Mouse (Mus musculus) lung, adult 2 months (tissue): ENCODE measurements around the gene Cib1. TPM values are rescaled to one million over a fixed set of nuclear protein-coding genes. Genes with fewer than 3 reads are reported as not detected.

Experiments
- DNase-seq: peaks from one replicate; pipeline ENCODE4 v3.0.0; 2022
- H3K4me1 ChIP-seq: fragments of 200-500 bp; 2 replicates; pipeline ENCODE4 v1.6.1; 2011; ENCODE audit warnings: low read length; ENCODE audit not compliant: control insufficient read depth, insufficient read depth
- H3K4me3 ChIP-seq: fragments of 200-500 bp; replicated peaks from 2 replicates; pipeline ENCODE3; 2011; ENCODE audit warnings: low read depth, mild to moderate bottlenecking, control low read depth, low read length; ENCODE audit errors: extremely low read depth
- CTCF ChIP-seq: fragments of 200-500 bp; IDR thresholded peaks from 2 replicates; pipeline ENCODE4 v1.5.1; 2011; ENCODE audit warnings: mild to moderate bottlenecking, low read length, control low read depth; ENCODE audit not compliant: insufficient read depth
- POLR2A ChIP-seq: fragments of 200-500 bp; IDR thresholded peaks from 2 replicates; pipeline ENCODE4 v1.6.1; 2011; ENCODE audit warnings: low read depth, mild to moderate bottlenecking, control low read depth, low read length, borderline replicate concordance; ENCODE audit errors: extremely low read depth
- WGBS: fragments of 180-500 bp; shearing (Covaris S2); methylation state at CpG from one replicate; pipeline ENCODE4 v1.1.7; 2018; 5-methylcytosine and 5-hydroxymethylcytosine counted together
- polyA plus RNA-seq: library from polyadenylated mRNA; depleted of rRNA; stranded (reverse); fragments of >200 nt; gene quantifications from 2 replicates; pipeline ENCODE4 v1.2.3, GENCODE M21; 2012

Cib1 gene
- polyA plus RNA-seq, 1 experiment: 94.6 TPM

- no peak overlapping the region for H3K4me3 ChIP-seq
- peaks cover 5% of the 10 kb centered on the region; the same call in 1 of the 2 replicates for H3K4me1 ChIP-seq
- no peak for TF ChIP-seq POLR2A
- no peak for TF ChIP-seq CTCF
- no peak for DNase-seq
- 83% methylated on average over 12 of the region's 12 CpGs for WGBS
Observed at GRCm38 (mm10) chr7:80264606-80265005, 32.0 kb upstream of the Cib1 start.

GRCm38 (mm10) chr7:80261372-80261990 lies 28.9 kb upstream of the Cib1 start:
- Histone ChIP-seq H3K4me1 (peaks cover 5% of the 10 kb centered on the region; the same call in 1 of the 2 replicates), H3K4me3 (peak overlapping the region; percentile 91)
- no peak for TF ChIP-seq CTCF
- no peak for TF ChIP-seq POLR2A
- under 1% methylated on average over 32 of the region's 32 CpGs for WGBS
- no peak for DNase-seq

GRCm38 (mm10) chr7:80260625-80261371 lies 28.2 kb upstream of the Cib1 start, which contains the start of gene Ngrn:
TSS of gene Ngrn (plus strand) at chr7:80261215.
- peak within 1 kb of the TSS; percentile 91 for H3K4me3 ChIP-seq
- peak; percentile 81 for DNase-seq
- TF ChIP-seq CTCF: no peak
- peak; percentile 94 for TF ChIP-seq POLR2A
- H3K4me1 ChIP-seq: peaks cover 5% of the 10 kb centered on the region; the same call in 1 of the 2 replicates
- WGBS: 26% methylated on average over 40 of the region's 40 CpGs

- Histone ChIP-seq H3K4me3 (no peak overlapping the region), H3K4me1 (peaks cover 5% of the 10 kb centered on the region; the same call in 1 of the 2 replicates)
- WGBS: 71% methylated on average over 2 of the region's 2 CpGs
- TF ChIP-seq POLR2A (no peak), CTCF (no peak)
- no peak for DNase-seq
Observed at GRCm38 (mm10) chr7:80257706-80258105, 25.1 kb upstream of the Cib1 start.

GRCm38 (mm10) chr7:80255981-80256380 lies 23.4 kb upstream of the Cib1 start:
- 77% methylated on average over 2 of the region's 2 CpGs for WGBS
- no peak for DNase-seq
- no peak overlapping the region for H3K4me3 ChIP-seq
- TF ChIP-seq CTCF (no peak), POLR2A (no peak)
- H3K4me1 ChIP-seq: no peaks in the 10 kb centered on the region

- no peak for TF ChIP-seq CTCF
- TF ChIP-seq POLR2A: no peak
- Histone ChIP-seq H3K4me1 (no peaks in the 10 kb centered on the region), H3K4me3 (no peak overlapping the region)
- WGBS: 83% methylated on average over 11 of the region's 11 CpGs
- no peak for DNase-seq
Observed at GRCm38 (mm10) chr7:80252886-80253285, 20.3 kb upstream of the Cib1 start.

GRCm38 (mm10) chr7:80252437-80252836 lies 19.8 kb upstream of the Cib1 start:
- TF ChIP-seq CTCF (no peak), POLR2A (no peak)
- H3K4me3 ChIP-seq: no peak overlapping the region
- WGBS: 78% methylated on average over 7 of the region's 7 CpGs
- no peak for DNase-seq
- no peaks in the 10 kb centered on the region for H3K4me1 ChIP-seq

GRCm38 (mm10) chr7:80246859-80247258 lies 14.2 kb upstream of the Cib1 start:
- H3K4me1 ChIP-seq: no peaks in the 10 kb centered on the region
- WGBS: 26% methylated on average over 7 of the region's 7 CpGs
- no peak overlapping the region for H3K4me3 ChIP-seq
- no peak for TF ChIP-seq POLR2A
- no peak for TF ChIP-seq CTCF
- no peak for DNase-seq

GRCm38 (mm10) chr7:80246148-80246721 lies 13.6 kb upstream of the Cib1 start, which contains the start of gene Ttll13:
TSS of gene Ttll13 (plus strand) at chr7:80246376.
- DNase-seq: peak; percentile 95

More at GRCm38 (mm10) chr7:80246148-80246721, 13.6 kb upstream of the Cib1 start, which contains the start of gene Ttll13:
- no peaks in the 10 kb centered on the region for H3K4me1 ChIP-seq
- TF ChIP-seq CTCF (no peak), POLR2A (peak; percentile 35; the same call in 1 of the 2 replicates)
- peak within 1 kb of the TSS; percentile 69 for H3K4me3 ChIP-seq
- under 1% methylated on average over 48 of the region's 48 CpGs for WGBS
